Mouse (Mus musculus) layer of hippocampus, adult 9-11 months (tissue): ENCODE results near the gene Spns3.
"Not testable (repeated sequence)": the region's sequence is repeated elsewhere in the genome, so short reads cannot be mapped to it uniquely, and the experiment has no call there.

Source experiments
- DNase-seq: peaks from one replicate; pipeline ENCODE4 v3.0.0; 2022

Spns3 gene

DNA sequence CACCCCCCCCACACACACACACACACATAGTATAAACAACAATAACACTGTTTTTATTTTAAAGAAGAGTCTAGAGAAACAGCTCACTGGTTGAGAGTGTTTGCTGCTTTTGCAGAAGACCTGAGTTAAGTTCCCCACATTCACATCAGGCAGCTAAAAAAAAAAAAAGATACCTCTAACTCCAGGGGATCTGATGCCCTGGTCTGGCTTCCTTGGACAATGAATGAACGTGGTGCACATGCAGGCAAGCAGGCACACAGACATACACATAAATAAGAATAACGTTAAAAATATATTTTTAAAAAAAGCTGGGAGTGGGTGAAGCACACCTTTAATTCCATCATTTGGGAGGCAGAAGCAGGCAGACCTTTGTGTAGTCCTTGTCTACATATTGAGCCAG is 6.6 kb upstream of the Spns3 start:
- DNase-seq = no peak

DNA sequence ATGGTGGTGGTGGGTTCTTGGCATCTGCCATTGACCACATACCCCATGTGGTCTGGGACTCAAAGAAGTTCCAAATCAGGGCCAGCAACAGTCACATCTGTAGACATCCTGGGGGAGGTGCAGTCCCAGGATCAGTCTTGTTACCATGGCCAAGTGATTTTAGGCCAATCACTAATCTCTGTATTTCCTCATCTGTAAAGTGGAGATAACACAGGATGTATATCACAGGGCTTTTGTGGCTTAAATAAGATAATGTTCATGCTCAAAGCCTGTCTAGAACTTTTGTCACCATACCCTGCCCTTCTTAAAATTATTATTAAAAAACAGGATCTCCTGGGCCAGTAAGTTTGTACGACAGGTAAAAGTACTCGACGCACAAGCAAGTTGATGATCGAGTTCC is 6.2 kb upstream of the Spns3 start:
- DNase-seq = no peak

DNA sequence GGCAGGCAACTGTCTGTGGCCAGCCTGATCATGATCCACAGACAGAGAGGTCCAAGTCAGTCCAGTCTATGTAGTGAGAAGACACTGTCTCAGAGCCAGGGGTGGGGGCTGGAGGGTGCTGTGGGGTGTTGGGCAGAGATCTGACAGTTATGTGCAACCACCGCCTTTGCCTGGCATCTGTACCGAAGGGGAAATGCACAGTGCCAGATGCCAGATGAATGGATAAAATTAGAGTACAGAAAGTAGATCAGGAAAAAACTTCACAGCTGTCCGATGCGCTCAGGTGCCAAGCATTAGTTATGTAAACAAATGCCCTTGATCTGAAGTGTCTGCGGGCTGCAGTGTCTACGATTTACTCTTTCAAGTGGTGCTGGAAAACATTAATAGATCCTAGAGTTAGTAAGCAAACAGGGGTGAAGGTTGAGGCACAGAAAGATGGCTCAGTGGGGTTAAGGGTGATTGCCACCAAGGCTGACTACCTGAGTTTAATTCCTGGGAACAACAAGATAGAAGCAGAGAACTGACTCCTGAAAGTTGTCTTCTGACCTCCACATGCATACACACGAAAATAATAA is 1.3 kb upstream of the Spns3 start:
- DNase-seq = no peak

DNA sequence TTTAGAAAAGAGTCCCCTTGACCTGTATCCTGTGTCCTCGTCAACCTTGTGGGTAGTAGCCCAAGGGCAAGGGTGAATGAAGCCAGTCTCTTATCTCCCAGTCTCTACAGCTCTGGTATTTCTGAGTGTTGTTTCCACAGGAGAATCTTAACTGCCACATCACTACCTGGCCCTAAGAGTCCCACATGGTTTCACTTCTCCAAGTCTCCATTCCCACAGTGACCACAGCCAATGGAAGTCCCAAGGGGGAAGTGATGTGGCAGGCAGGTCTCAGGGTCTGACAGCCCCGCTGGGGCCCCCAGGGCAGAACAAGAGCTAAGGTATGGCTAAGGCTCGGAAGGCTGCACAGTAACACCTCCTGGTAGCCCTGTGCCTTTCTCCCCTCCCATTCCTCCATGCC is 3.1 kb downstream of the Spns3 start:
- DNase-seq = no peak

DNA sequence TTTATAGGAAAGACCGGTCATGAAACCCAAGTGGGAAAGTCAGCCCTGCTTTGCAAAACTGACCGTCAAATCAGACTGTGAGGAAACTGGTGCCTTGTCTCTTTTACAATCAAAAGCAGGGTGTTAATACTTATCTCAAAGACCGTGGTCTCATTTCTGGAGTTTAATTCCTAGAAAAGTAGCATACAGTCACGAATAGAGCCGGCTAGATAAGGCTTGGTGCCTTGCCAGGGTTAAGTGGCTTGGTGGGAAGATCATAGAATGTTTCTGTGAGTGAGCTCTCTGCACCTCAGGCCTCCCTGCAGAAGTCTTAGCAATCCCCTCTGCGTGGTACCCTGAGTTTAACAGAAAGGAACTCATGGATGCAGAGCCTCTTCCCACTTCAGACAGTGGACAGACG is 5.6 kb downstream of the Spns3 start:
- DNase-seq = no peak

DNA sequence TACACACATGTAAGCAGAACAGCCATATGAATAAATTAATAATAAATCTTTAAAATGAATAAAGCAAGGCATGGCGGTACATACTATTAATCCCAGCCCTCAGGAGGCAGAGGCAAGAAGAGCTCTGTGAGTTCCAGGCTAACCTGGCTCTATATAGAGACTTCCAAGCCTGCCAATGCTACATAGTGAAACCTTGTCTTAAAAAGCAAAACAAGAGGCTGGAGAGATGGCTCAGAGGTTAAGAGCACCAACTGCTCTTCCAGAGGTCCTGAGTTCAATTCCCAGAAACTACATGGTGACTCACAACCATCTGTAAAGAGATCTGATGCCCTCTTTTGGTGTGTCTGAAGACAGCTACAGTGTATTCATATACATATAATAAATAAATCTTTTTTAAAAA is 6.6 kb downstream of the Spns3 start:
- DNase-seq = not testable (repeated sequence)

- no peak for DNase-seq
Measured at GRCm38 (mm10) chr11:72542586-72542985, 7.7 kb downstream of the Spns3 start.

- DNase-seq = no peak
Measured at GRCm38 (mm10) chr11:72541928-72542327, 8.4 kb downstream of the Spns3 start.

- DNase-seq = peak; percentile 49
Measured at GRCm38 (mm10) chr11:72540437-72540836, 9.9 kb downstream of the Spns3 start.

GRCm38 (mm10) chr11:72538811-72539210 is 11.5 kb downstream of the Spns3 start:
- no peak for DNase-seq

DNA sequence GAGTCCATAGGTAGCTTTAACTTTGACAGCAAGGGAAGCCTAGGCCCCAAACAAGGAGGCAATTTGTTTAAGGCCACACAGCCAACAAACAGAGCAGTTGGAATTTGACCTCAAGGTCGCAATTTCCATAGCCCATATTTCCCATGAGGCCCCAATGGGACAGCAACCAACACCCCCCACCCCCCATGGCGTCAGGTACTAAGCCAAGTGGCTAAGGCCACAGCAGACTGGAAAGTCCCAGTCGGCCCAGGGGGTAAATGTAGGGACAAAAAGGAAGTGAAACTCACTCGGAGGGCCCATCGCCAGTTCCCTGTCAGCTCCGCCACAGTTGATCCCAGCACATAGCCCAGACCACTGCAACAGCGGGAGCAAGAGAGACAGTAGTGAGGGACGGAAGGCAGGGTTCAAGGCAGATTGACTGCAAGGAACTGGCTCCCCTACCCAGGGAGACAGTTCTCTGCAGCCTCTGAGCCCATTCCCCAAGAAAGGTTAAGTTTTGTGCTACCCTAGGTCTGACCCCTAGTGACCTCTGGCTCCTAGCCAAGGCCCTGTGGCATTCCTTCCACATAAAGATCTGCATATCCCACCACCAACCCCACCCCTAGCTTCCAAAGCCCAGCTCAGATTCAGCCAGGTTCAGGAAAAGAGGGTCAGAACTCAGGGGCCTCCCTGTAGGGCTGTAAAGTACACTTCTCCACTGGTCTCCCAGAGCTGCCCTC is 12.1 kb downstream of the Spns3 start:
- DNase-seq = peak; percentile 60

- DNase-seq = no peak
Measured at GRCm38 (mm10) chr11:72537503-72537902, 12.8 kb downstream of the Spns3 start.

GRCm38 (mm10) chr11:72535519-72535918 is 14.8 kb downstream of the Spns3 start:
- DNase-seq = no peak

DNA sequence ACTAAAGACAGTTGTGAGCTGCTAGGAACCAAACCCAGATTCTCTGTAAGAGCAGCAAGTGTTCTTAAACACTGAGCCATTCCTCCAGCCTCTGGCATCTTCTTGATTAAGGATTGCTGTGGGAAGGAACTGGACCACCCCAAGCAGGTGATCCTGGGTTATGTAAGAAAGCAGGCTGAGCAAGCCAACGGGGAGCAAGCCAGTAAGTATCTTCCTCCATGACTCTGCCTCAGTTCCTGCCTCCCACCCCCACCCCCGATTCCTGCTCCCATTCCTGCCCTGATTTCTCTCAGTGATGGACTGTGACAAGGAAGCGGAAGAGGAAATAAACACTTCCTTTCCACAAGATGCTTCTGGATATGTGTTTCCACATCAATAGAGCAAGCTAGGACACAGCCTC is 17.4 kb downstream of the Spns3 start:
- no peak for DNase-seq

- DNase-seq = no peak
Measured at GRCm38 (mm10) chr11:72531632-72532031, 18.7 kb downstream of the Spns3 start.

DNA sequence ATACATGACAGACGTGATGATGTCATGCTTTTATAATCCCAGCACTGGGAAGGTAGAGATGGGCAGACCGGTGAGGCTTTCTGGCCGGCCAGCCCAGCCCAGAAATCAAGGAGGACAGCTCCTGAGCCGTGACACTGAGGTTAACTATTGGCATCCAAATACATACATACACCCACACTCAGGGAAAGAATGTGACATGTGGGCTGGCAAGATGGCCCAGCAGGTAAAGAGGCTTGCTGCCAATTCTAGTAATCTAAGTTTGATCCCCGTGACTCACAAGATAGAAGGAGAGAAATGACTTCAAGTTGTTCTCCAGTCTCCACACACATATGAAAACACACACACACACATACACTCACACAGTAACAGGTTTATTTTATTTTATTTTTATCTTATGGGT is 19.2 kb downstream of the Spns3 start:
- no peak for DNase-seq

- DNase-seq = no peak
Measured at GRCm38 (mm10) chr11:72526190-72526589, 24.1 kb downstream of the Spns3 start.

DNA sequence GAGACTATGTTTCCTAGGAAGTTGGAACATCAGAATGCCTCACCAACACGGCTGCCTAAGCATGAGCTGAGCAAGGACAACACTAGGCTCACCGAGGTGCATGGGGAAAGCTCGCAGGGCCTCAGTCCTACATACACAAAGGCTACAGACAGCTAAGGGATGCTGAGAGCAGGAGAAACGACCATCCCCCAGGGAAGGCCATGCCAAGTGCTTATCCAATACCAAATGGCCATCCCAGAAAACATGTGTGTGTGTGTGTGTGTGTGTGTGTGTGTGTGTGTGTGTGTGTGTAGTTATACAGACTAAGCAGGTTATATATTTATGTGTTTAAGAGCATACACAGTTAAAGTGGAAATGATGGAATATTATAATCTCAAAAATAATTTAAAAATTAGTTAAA is 26.6 kb downstream of the Spns3 start:
- DNase-seq = no peak

GRCm38 (mm10) chr11:72522616-72523041 is 27.7 kb downstream of the Spns3 start:
- DNase-seq = peak; percentile 51

DNA sequence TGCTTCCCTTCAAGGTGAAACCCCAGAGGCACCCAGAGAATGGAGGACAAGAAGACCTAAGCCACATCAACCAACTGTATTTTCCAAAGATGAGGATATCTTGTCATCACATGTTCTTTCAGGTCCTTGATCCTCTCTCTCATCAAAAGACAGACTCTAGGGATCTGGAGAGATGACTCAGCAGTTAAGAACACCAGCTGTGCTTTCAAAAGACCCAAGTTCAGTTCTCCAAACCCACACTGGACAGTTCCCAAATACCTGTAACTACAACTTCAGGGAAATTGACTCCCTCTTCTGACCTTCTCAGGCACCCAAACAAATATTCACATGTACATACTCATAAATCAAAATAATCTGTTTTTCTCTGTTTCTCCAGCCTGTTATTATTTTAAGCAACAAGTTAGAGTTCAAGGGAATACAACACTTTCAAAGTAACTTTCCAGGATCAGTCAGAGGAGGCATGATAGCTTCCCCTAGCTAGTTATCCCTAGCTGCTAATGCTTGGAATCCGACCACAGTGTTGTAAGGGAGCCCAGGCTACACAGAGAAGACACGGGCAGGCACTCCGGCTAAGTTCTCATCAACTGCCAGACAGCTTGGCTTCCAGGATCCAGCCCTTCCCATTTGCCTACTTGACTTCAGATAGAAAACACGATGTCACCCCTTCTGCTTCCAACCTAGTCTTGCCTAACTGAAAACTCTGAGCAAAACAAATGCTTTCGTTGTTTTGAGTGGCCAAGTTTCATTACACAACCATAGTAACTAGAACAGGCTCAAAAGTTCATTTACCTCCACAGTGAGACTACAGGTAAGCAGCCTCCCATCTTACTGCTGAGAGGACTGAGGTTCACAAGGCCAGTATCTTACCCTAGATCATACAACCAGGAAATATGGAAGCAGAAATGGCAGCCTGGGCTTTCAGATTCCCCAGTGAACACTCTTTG is 28.4 kb downstream of the Spns3 start:
- no peak for DNase-seq

- no peak for DNase-seq
Measured at GRCm38 (mm10) chr11:72519895-72520294, 30.4 kb downstream of the Spns3 start.

GRCm38 (mm10) chr11:72519189-72519588 is 31.1 kb downstream of the Spns3 start:
- no peak for DNase-seq

DNA sequence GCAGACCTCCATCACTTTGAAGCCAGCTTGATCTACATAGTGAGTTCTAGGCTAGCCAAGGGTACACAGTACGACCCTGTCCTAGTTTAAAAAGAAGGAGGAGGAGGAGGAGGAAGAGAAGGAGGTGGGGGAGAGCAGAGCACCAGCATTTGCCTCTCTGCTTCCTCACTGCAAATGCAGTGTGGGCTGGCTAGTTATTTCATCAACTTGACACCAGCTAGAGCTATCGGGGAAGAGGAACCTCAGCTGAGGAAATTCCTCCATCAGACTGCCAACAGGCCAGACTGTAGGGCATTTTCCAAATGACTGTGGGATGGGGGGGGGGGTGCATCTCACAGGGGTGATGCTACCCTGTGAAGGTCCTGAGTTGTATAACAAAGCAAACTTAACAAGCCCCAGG is 31.9 kb downstream of the Spns3 start:
- DNase-seq = no peak

- DNase-seq = no peak
Measured at GRCm38 (mm10) chr11:72514967-72515366, 35.3 kb downstream of the Spns3 start.
